Mouse (Mus musculus) neutrophil, adult 5-6 weeks (primary cell): ENCODE data around the gene Pigv. TPM values are rescaled to one million over a fixed set of nuclear protein-coding genes. Genes with fewer than 3 reads are reported as not detected.
A peak's percentile ranks its signal among the peaks of the same experiment; 100 is the strongest.
"Not testable (repeated sequence)": the region's sequence is repeated elsewhere in the genome, so short reads cannot be mapped to it uniquely, and the experiment has no call there.

Experiments
- ATAC-seq: fragments of 151-379, 151-347 bp; 2 replicates; pipeline ENCODE4 v1.8.0; 2017; ENCODE audit warnings: mild to moderate bottlenecking, moderate TSS enrichment; ENCODE audit not compliant: insufficient number of reproducible peaks, poor library complexity, low FRiP score, severe bottlenecking; ENCODE audit errors: extremely low read depth
- total RNA-seq: library from RNA; stranded (forward); fragments of 200-1000 nt; gene quantifications from 2 replicates; pipeline ENCODE4 v1.2.3, GENCODE M21; 2017

Pigv gene
- total RNA-seq, 1 experiment from 2014 or later, result 13.2 TPM

DNA sequence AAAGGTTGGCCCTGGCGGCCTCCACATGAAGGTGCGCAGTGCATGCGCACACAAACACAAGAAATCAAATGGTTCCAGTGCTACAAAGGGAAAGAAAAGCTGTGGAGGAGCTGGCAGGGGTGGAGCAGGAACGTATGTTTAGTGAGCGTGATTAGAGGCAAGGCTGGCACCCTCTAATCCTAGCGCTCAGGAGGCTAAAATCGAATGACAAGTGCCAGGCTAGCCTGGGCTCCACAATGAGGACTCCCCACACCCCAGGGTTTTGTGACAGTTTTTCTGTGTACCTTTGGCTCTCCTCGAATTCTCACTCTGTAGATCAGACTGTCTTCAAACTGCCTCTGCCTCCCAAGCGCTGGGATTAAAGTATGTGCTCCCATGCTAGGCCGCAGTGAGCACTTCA, 19.7 kb downstream of the Pigv start:
- no peak for ATAC-seq

DNA sequence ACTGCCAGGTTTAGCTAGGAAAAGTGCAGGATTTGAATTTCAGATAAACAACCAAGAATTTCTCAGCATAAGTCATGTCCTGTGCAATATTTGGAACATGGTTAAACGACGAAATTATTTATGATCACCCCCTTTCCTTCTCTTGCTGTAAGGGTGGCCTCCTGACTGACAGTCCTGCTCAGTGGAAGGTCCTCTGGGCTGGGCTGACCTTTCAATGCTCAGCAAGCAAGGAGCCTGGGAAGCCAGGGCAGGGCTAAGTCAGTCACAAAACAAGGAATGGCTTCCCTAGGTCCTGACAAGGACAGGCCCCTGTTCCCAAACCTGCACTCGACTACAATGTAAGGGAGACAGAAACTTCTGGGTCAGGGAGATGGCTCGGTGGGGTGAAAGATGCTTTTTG, 20.5 kb downstream of the Pigv start:
- ATAC-seq, result no peak

DNA sequence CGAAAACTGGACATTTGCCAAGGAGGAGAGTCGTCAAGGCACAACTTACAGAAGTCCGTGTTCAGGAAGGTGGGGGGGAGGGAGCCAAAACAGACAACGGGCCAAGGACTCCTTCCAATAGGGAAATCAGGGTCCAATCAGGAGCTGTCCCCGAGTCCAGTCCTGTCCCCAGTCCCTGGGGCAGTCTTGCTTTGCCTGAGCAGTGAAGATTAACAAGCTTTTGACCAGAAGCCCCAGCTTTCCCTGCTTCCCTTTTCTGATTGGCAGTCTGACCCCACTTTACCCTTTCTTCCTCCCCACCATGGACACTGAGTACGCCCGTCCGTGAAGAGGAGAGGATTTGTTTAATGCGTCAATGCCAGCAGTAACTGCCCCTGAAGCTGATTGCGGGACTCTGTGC, 21.0 kb downstream of the Pigv start:
- no peak for ATAC-seq

DNA sequence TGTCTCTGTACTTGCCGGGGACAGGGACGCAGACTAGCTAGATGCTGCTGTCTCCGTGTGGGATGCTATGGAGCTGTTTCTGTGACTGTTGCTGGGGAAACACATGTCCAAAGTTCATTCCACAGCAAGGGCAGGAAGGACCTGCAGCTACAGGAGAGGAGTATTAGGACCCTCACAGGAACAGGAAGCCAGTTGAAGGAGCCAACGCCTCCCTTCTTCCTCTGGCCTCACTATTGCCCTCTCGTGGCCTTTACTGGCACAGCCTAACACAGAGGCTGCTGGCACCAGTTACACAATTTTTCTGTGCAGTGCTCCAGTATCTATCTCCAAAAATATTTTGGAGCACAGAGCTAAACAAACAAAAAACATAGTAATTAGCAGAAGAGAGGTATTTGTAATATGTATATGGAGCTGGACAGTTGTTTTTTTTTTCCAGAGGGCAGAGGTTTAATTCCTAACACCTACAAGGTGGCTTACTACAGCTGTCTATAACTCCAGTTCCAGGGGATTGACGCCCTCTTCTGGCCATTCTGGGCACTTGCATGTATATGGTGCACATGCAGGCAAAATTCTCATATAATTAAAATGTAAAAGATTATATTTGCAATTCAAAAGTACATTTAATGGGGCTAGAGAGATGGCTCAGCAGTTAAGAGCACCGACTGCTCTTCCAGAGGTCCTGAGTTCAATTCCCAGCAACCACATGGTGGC, 22.3 kb downstream of the Pigv start, which contains the start of gene Zdhhc18:
TSS of gene Zdhhc18 (minus strand) at position 166 of the 711 bp plus-strand sequence.
- ATAC-seq, result peak; percentile 94

- not testable (repeated sequence) for ATAC-seq
Measured at GRCm38 (mm10) chr4:133649464-133649863, 23.0 kb downstream of the Pigv start.

DNA sequence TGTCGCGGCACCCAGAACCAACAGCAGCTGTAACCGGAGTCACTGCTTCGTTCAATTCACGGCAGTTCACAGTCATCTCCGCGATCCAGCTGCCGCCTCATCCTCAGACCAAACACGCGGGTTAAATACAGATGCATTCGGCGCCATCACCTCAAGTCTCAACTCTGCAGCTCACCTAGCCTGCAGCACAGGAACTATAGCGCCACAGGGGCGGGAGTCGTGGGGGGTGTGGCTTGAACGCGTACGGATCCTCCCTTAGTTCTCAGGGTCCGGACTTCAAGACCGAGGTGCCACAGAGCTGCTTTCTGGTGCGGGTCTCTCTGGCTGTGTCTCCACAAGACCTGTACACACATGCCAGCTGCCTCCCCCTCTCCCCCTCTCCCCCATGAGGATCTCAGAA, 26.8 kb downstream of the Pigv start:
- no peak for ATAC-seq

DNA sequence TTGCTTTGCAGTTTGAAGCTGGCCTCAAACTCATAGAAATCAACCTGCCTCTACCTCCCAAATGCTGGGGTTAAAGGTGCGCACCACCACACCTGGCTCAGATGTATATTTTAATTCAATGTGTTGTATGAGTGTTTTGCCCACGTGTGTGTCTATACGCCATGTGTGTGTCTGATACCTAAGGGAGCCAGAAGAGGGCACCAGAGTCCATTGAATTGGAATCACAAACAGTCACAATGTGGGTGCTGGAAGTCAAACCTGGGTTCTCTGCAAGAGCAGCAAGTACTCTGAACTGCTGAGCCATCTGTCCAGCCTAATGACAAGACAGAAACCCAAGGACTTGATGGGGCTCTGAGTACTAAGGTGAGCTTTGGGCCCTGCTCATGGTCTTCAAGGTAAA, 27.3 kb downstream of the Pigv start:
- ATAC-seq, result no peak

DNA sequence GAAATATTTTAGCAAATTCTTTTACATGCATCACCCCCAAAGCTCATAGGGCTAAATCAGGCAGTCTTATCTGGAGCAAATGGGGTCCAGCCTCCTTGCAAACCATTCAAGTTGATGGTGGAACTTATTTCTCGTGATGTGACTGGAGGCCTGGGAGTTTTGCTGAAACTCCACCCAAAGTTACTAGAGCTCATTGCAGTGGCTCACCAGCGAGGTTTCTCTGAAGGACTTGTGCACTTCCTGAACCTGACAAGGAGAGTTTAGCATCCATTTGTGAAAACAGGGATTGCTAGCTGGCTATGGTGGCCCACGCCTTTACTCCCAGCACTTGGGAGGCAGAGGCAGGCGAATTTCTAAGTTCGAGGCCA, 38.4 kb downstream of the Pigv start:
- ATAC-seq, result no peak

DNA sequence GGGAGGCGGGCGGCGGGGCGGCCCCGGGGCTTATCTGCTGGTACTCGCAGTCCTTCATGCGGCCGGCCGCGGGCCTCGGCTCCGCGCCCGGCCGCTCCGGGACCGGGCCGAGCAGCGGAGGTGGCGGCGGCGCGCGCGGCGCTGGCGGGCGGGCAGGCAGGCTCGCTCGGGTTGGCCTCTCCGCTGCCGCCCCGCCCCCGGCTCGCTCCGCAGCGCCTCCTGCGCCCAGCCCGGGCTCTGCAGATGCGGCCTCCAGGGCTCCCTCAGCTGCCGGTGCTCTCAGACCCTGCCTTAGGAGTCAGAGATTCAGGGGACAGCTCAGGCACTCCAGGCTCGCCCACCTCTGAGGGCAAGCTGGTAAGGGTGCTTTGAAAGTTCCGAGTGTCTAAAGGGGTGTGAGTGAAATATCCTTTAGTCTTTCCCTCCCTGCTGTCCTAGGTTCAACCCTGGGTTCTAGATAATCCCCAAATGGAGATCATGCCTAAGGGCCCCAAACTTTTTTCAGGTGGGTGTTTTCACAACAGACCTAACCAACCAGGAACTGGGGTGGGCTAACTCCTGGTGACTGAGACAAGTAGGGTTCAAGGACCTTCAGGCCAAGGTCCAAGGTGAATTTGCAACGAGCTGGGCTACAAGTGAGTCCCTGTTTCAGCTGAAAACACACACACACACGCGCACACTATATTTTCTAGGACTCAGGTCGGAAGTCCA, 39.0 kb downstream of the Pigv start:
- ATAC-seq, result peak; percentile 77

DNA sequence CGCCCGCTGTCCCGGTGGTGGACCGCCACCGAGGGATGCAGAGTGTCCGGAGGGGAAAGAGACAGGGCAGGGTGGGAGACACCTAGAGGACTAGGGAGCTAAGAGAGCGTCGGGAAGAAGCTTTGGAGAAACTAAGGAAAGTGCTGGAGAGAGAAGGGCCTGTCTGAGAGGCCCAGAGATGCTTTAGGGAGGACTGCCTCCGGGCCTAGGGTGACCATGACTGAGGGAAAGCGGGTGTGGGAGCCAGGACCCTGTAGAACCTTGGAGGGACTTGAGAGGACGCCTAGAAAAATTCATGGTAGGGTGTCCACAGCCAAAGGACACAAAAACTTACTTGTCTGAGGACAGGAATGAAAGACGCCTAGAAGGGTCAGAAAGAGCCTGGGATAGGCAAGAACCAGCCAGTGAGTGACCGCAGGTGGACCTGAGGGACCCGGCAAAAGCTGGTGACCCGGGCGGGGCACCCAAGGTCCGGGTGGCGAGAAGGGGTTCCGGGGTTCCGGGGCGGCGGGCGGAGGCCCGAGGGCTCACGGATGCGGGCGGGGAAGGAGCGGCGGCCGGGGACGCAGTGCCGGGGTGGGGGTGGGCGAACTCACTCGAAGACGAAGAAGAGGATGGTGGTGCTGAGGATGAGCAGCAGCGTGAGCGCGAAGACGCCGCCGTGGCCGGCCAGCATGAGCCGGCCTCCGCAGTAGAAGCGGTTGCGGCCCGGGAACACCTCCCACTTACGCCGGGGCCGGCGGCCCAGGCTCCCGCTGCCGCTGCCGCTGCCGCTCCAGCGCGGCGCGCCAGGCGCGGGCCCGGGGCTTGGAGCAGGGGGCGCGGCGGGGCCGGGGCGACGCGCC, 39.7 kb downstream of the Pigv start:
- ATAC-seq, result no peak

DNA sequence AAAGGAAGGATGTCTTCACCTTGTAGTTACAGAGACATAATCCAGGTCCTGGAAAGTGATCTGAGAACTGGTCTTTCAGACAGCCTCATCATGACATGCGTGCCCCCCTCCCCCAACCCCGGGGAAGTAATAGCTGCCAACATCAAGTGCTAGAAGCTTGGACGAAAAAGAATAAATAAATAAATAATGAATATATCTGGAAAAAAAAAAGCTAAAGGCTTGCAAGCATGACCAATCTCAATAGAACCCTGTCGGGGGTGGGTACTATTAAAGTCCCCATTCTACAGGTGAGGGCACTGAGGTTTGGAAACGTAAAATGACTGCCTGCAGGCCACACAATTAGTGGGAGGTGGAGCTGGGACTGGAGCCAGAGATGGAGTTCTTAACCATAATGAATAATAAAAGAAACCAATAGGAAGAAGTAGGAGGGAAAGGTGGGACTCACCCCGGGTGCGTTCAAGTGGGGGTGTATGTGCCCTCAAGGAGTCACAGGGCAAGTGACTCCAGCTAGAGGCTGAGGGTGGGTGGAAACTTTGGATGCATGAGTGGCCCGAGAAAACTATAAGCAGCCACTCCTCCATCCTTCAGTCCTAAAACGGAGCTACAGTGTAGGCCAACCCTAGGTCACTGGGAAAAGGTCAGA, 40.6 kb downstream of the Pigv start:
- ATAC-seq, result no peak

- ATAC-seq, result no peak
Measured at GRCm38 (mm10) chr4:133631071-133631768, 41.2 kb downstream of the Pigv start.

DNA sequence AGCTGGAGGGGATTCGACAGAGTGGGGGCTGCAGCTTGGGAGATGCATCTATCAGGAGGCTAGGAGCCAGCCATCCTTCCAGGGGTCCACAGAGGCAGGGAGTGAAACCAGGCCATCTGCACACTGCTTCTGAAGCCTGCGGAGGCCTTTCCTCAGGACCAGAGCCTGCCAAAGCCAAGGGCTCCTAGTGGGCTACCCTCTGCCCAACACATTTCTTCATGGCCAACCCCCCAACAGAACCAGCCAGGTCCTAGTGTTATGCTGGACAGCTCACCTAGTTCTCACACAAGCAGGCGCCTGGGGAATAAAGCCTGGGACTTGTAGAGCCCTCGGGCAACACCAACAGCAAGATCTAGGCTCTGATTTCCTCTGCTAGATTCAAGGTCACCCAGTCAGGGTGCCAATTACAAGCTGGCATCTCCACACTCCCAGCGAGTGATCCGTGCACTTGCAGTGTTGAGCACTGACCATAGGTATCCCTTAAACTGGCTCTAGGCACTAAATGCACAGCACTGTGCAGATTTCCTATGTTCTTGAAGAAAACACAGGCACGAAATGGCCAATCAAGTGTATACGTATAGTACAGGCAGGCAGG, 42.0 kb downstream of the Pigv start:
- ATAC-seq, result no peak

GRCm38 (mm10) chr4:133629191-133629590, 43.3 kb downstream of the Pigv start:
- no peak for ATAC-seq

- no peak for ATAC-seq
Measured at GRCm38 (mm10) chr4:133628517-133628916, 43.9 kb downstream of the Pigv start.

DNA sequence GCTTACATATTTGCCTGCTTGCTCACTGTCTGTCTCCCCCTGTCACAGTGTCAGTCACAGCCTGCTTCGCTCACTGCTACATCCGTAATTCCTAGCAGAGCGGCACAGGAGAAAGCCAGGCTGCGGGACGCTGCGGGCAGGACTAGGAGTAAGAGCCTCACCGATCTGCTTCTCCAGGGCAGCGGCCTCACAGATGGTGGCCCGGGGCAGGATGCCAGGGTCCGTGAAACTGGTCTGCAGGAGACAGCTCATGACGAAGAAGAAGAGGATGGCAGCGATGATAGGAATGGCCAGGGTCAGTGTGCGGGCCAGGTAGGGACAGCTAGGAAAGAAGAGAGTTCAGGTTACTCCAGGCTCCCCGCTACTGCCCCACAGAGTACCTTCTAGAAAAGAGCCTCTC, 45.4 kb downstream of the Pigv start:
- ATAC-seq, result no peak

DNA sequence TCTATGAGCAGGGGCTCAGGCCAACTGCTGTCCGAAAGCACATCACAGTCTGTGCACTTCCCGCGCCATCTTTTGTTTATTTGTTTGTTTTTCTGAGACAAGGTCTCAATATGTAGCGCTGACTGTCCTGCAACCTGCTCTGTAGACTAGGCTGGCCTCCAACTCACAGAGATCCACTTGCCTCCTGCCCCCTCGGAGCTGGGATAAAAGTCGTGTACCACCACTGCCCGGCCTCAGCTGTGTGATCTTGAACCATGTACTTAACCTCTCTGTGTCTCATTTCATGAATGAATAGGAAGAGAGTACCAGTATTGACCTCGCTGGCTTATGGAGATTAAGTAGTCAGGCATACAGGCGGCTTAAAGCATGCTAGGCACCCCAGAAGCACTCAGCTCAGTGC, 45.8 kb downstream of the Pigv start:
- ATAC-seq, result no peak

DNA sequence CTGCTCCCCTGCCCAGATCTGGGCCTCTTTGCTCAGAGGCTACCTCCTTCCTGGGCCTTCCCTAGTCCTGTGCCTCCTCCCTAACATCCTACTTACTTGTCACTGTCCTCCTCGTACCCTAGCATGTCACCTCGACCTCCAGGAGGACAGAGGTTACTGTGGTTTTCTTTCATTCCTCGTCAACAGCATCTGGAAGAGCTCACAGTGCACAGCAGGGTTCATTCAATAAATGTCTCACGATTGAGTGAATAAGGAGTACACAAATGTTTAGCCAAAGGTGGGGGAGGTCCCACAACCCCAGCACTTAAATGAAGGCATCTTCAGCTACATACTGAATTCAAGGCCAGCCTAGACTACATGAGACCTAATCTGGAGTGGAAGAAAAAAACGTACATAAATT, 46.2 kb downstream of the Pigv start:
- no peak for ATAC-seq
